Mouse (Mus musculus) cerebellum, adult 18-20 months (tissue): ENCODE data around the gene Ube2v1.

Experiments used
- DNase-seq, 2 experiments: peaks; one replicate each; pipeline ENCODE4 v3.0.0; 2021

Ube2v1 gene

DNA sequence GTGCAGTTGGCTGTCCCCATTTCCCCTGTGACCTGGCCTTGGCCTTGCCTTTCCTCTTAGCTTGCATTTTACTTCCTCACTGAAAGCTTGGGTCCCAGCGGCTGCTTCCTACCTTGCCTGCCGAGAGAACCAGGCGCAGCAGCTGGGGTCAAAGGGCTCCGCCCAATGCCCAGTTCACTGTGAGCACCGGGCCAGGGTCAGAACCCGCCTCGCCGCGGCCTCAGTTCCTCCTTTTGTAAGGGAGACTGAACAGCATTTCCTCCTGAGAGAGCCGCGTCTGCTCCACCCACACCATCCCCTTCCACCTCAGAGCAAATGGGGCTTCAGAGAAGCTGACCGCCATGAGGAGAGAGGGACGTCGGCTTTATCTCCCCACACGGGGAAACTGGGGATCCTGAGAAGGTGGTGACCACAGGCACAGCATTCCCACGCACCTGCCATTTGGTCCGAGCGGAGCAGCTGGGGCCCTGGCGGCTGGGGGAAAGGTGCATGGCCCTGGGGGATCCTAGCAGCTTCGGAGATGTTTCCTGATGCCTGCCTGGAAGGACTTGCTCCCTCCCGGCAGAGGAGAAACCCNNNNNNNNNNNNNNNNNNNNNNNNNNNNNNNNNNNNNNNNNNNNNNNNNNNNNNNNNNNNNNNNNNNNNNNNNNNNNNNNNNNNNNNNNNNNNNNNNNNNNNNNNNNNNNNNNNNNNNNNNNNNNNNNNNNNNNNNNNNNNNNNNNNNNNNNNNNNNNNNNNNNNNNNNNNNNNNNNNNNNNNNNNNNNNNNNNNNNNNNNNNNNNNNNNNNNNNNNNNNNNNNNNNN is 42.9 kb downstream of the Ube2v1 start:
- no peak for DNase-seq

DNA sequence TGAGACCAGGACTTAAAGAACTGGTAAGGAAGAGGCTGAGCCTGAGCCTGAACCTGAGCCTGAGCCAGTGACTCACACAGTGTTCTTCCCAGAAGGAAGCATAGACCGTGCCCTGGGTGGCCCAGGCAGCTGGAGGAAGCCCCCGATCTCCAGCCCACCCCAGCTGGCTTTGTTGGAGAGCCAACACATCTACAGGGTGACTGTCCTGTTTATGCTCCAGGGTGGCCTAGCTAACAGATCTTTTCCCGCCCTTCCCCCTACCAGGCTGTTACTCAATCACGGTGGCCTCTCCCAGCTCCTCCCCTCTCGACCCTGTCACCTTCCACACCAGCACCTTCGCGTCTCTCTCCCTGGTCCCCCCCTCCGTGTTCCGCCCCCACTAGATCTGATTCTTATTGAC is 44.9 kb downstream of the Ube2v1 start:
- no peak for DNase-seq

DNA sequence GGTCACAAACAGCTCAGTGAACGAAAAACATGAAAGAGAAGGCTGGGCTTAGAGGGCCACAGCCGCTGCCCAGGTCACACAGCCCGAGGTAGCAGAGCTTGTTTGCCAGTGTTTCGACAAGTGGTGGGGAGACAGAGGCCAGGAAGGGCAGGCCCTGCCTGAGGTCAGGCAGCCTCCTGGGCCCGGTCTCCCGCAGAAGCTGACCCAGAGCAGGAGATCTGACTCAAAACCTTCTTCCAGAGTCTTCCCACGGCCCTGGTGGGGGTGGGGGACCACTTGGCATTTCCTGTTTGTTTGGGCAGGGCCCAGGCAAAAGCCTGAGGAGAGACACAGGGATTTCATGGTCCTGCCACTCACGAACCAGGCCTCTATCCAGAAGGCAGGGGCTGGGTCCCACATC is 45.9 kb downstream of the Ube2v1 start:
- no peak for DNase-seq

DNA sequence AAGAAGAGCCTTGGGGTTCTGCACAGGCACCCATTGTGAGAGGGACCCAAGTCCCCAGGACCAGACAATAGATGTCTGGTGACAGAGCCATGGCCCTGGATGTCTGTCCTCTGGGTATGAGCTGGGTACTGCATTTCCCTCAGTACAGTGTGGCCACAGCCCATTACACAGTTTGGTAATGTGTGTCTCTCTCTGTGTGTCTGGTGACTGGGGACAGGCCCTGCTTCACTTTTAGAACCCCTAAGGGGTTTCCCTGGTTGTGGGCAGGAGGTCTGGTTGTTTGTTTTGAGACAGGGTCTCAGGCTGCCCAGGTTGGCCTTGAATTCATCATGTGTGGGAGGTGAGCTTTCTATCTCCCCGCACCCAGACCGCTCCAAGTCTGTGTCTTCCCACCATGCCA is 46.6 kb downstream of the Ube2v1 start:
- no peak for DNase-seq

DNA sequence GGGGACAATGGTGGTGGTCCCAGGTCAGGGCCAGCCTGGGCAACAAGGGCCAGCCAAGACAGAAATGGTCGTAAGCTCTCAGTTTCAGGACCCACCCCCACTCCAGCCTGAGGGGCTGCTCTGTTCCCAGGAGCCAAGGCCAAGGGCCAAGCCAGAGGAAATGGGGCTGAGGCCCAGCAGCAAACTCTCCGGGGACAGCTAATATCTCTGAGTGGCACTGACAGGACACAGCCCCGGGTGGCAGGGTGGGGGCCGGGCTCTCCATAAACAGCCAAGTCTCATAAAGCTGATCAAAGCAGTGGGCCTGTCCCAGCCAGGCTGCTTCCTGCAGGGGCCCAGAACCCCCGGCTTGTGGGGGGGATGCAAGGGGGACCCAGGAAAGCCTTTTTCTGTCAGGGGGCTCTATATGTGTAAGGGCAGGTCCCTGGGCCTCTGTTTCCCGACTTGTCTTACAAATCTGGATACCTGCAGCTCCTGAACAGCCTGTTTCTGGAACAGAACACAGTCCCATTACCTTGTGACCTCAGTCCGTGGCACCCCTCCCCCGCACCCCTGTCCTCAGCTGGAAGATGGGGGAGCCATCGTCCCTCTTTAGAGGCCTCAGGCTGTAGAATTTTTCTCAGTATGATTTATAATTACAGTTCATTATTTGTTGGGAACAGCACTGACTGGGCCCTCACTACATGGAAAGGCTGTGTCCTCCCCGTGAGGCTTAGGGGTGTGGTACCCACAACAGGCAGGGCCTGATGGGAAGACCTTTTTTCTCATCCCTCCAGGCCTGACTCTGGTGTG is 48.5 kb downstream of the Ube2v1 start:
- DNase-seq, result no peak

DNA sequence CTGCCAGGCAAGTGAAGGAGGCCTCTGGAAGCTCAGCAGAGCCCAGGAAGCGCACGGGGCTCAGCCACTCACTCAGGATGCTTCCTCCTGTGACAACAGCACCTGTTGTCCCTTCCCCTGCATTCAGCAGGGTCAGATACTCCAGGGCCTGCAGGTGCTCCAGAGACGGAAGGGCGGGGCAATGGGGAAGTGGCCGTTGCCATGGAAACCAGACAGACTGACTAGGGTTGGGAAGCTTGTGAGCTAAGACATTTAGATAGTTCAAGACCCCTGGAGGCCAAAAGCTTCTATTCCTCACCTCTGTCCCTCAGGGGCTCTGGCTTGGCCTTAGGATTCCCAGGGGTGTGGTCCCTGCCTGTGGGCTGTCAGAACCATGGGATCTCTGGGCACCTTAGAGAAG is 53.4 kb downstream of the Ube2v1 start:
- DNase-seq, result no peak

DNA sequence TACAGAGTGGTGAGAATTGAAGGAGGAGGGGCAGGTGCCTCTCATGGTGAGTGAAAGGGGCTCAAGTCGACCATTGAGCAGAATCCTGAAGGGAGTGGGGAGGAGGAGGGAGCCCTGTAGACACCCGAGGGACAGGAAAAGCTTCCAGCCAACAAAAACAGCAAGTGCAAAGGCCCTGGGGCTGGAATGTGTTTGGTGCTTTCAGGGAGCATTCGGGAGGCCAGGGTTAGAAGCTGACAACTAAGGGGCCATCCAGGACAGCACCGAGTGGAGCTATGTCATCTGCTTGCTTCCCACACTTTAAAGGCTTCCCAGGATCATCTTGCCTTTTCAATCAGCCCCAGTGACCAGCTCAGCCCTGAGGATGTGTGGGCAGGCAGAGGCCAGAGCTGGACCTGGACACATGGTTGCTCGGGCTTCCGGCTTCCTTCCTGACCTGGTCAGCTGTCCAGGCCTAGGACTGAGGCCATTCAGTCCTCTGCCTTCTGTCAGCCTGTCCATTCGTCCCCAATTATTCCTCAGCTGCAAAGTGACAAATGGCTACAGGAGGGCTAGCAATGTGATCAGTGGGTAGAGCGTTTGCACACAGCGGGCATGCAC is 54.6 kb downstream of the Ube2v1 start:
- DNase-seq, result no peak

DNA sequence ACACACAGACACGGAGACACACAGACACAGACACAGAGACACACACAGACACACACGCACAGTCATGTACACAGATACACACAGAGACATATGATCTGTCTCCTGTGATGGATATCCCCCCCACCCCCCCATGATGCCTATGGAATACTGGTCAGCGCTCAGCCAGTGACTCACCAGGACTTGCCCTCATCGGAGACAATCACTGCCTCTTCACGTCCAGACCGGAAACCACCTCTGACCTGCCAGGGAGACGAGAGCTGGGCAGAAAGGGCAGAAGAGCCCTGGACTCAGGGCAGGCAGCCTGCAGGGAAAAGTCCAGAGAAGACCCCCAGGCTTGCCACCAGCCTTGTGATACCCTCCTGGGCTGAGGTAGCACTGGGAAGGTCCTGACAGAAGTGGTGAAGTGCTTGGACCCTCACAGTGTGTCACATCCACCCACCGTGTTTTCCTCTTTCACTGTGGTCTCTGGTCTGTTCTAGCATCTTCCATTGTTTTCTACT is 55.7 kb downstream of the Ube2v1 start:
- DNase-seq, result no peak

DNA sequence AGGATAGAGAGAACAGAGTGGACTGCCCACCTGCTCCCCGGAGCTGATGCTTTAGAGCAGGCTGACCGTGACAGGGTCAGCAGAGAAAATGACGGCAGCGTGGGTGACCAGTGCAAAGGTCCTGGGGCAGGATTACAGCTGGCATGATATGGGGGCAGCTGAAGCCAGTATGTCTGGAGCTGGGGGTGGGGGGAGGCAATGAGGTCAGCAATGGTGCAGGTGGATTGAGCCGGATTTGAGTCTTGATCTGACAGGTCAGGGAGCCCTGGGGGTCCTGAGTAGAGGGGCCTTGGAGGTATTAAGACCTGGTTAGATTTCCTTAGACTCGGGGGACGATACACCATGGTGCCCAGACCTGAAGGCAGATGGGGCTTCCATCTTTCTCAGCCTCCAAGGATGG is 56.3 kb downstream of the Ube2v1 start:
- DNase-seq, result no peak

DNA sequence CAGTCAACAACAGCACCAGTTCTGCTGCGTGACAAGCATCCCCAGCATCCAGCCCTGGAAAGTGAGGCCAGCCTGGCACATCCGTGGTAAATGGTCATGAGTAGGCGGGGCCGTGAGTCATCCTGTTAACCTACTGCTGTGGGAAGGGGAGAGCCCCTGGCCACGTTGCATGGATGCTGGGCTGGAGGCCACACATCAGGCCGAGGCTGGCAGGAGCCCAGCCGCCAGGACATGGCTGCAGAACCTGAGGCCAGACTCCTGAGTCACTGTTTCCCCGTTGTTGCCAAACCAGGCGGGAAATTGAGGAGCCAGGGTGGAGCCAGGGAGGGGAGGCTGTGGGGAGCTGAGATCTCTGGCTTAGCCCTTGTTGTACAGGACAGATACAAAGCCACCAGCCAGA is 57.1 kb downstream of the Ube2v1 start:
- no peak for DNase-seq

DNA sequence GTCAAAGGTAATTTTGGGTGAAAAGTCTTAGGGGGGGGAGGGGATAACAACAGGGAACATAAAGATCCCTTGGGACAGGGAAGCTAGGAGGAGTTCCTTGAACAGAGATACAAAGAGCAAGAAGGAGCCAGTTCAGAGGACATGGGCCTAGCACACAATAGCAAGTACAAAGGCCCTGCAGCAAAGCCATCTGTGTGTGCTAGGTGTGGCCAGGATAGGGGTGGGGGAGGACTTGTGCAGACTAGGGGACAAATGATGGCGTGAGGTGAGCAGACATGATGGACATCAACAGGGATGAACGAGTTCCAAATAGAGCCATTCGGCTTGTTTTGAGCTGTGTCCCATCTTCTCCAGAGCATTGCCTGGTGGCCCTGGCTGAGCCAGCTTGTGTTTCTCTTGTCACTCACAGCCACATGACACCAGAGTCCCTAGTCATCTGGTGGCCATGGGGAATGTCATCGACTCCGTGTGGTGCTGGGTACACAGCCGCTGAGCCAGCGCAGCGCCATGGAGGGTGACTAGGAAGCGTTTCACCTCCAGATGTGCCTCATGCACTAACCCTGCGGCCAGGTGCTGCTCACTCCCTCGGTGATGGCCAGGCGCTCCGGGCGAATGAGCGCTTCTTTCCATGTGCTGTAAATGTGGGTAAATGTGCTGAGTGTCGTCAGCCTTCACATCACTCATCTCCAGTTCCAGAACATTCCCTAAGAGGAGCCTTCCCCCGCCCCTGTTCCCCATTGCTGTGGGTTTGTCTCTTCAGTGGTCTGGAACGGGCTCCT is 60.3 kb downstream of the Ube2v1 start:
- DNase-seq, result no peak

DNA sequence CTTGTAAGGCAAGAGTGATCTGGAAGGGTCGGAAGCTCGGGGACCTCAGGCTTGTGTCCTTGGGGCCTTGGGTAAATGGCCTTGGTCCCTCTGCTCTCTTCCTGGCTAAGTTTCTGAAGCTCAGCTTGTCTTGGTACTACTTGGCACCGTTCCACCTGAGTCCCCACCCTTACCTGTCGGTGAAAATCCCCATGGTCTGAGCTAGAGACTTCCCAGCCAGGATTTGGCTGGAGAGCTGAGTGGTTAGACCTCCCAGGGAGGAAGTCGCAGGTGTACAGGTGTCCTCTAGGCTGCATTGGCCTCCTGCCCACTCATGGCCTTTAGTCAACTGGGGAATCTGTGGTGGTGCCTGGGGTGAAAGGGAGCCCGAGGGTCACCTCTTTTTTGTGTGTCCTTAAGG is 61.1 kb downstream of the Ube2v1 start:
- DNase-seq, result no peak

DNA sequence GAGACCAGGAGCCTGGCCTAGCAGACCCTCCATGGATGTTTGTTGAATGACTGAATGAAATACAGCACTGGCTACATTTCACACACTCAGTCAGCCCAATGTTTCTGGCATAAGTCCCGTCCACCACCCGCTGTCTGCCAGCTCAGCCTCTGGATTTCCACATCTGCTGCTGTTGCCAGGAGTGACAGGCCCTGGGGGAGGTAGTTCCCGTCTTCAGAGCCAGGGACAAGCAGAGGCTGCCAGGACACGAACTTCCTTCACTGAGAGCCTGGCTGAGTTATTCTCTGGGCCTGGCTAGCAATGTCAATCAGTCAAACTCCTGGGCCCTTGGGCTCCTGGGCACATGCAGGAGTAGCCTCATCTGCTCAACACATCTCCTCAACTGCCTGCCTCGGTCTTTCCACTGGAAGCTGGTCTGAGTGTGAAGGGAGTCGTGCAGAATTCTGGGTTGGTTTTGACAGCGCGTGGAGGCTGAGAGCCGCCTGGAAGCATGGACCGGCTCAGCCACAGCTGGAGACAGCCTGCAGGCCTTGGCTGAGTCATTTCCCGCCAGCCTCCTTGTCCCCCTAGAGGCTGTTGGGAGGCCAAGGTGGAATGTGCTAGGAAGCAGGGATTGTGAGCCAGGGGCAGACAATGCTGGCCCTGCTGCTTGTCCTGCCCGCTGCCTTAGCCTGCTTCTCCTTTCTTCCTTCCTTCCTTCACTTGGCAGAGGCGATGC is 61.8 kb downstream of the Ube2v1 start:
- peak in 1 of 2 experiments; percentile 11 for DNase-seq

DNA sequence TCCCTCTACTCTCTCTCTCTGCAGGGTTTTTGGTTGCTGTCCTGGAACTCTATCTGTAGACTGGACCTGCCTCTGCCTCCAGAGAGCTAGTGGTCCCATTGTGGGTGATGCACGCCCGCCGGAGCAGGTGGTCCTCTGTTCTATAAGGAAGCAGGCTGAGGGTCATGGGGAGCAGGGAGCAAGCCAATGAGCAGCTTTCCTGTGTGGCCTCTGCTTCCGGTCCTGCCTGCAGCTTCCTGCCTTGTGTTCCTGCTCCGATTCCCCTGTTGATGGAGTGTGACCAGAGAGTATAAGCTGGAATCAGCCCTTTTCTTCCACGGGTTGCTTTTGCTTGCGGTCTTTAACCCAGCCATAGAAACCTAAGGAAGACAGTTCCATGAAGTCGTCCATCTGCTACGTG is 63.8 kb downstream of the Ube2v1 start:
- no peak for DNase-seq

DNA sequence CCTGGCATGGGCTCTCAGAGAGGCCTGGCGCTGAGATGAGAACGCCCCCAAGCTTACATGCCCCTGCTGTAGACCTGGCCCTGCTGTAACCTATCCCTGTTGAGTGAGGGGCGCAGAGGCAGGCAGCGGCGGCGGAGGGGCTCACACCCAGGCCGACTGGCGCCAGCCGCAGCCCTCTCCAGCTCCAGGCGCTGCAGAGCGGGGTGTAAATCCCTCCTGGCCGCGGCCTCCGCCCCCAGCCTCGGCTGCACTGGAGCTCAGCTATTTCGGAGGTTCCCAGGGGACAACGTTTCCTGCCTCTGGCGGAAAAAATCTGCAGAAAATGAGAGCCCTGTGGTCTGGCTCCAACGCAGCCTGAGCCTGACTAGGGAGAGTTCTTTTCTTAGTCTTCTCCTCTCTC is 66.2 kb downstream of the Ube2v1 start:
- DNase-seq, result no peak

DNA sequence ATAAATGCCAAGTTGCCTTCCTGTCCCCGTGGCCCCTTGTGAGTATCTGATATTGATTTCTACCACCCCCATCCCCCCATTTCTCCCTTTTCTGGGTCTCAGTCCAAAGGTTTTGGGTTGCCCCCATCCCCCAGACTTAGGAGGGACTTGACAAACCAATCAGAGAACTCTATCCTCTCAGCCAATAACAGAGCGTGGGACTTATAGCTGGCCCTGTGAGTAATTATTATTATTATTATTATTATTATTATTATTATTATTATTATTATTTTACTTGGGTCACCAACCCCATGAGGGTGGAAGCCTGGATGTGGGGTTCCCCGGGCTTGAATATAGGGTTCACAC is 66.6 kb downstream of the Ube2v1 start:
- no peak for DNase-seq

DNA sequence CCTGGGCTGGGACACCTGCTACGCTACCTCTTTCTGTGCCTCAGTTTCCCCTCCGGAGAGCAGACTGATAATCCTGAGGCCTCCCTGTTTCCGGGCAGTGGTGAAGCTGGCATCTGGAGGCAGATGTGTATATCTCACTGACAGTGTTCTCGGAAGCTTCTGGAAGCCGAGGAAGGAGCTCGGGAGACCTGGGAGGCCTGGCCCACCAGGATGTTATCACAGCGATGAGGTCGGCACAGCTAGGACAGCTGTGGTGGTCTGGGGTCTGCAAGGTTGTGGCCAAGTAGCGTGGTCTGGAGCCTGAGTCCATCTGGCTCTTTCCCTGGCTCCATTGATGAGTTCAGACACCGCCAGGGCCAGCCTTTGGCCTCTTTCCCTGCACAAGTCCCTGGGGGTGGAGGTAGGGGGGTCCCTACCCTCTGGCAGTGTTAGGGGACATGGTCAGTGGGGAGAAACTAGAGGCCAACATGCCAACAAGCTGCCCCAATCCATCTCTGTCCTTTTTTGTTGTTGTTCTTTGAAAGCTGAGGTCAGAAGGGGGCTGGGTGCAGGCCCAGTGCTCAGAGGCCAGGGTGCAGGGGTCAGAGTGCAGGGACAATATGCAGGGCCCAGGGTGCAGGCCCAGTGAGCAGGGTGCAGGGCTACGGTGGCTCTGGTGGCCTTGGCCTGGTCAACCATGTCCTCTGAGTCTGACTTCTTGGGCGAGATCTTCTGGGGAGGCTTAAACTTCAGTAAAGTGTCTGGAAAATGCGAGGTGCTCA is 67.2 kb downstream of the Ube2v1 start:
- DNase-seq, result no peak

DNA sequence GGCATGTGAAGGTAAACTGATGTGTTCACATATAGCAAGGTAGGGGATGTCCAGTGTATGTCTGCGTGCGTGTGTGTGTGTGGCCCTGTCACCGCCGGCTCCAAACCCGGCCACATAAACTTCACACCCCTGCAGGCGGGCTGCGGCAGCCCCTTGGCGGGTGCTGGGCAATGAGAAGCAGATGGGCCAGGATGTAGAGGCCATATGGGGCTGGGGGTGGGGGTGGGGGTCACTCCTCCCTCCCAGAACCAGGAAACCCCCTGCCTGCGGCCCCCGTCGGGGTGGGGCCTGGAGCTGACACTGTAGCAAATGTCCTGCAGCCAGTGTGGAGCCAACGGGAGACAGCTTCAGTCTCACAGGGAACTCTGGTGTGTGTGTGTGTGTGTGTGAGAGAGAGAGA is 68.2 kb downstream of the Ube2v1 start:
- no peak for DNase-seq

DNA sequence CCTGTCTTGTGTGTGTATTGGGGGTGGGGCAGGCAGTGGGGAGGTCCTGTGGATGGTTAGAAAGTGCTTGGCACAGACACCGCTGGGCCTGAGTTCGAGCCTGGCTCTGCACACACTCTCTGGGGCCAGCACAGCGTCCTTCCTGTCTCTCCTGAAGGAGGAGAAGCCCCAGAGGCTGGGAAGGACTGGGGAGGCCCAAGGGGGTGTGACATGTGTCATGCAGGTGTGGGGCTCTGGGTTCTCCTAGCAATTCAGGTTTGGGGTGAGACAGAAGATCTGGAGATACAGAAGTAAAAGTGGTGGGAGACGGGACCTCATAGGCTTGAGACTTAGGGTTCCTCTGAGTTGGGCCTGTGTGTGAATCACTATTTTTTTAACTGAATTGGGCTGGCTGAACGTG is 68.9 kb downstream of the Ube2v1 start:
- DNase-seq, result no peak

DNA sequence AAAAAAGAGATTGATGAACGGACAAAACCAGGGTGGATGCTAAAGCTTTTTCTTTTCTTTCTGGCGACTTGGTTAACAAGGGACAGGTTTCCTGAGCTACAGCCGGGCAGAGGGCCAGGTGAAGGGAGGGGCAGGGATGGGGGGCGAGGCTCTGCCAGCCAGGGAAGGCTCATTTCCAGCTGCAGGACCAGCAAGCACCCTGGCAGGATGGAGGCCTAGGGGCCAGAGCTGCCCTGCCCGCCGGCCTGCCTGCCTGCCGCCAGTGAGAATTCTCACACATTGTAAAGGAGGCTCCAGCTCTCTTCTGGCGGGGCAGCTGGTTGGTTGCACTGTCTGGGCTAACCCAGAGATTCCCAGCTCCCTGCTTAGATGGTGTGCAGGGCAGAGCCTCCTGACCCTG is 69.8 kb downstream of the Ube2v1 start:
- no peak for DNase-seq

DNA sequence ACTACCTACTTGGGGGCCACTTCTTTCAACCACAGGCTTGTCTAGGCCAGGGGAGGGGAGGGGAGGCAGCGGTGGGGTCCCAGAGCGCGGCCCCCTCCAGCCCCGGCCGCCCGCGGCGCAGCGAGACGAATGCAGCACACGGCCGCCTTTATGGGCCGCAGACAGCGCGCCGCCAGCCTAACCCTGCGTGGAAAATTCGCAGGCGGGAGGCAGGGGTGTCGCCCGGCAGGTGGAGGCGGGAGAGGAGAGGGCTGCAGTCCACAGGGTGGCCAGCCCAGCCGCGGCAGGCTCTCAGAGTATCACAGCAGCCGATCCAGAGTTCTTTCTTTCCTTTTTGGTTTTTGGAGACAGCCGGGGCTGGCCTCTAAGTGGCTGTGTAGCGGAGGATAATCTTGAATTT is 72.5 kb downstream of the Ube2v1 start:
- no peak for DNase-seq
